Mouse (Mus musculus): Measurements from ENCODE around the gene Adcy9.

Gene Adcy9

GRCm38 (mm10) chr16:4273702-4274476 lies 146.4 kb downstream of the Adcy9 start:
- in situ Hi-C loops (cut with MboI, MseI): no loop called here

- in situ Hi-C loops (cut with MboI, MseI): no loop called here
Observed at GRCm38 (mm10) chr16:4272254-4272653, 148.0 kb downstream of the Adcy9 start.

- in situ Hi-C loops (cut with MboI, MseI): no loop called here
Observed at GRCm38 (mm10) chr16:4270911-4271310, 149.4 kb downstream of the Adcy9 start.

GRCm38 (mm10) chr16:4267857-4268666 lies 152.2 kb downstream of the Adcy9 start:
- in situ Hi-C loops (cut with MboI, MseI): no loop called here

- in situ Hi-C loops (cut with MboI, MseI): no loop called here
Observed at GRCm38 (mm10) chr16:4267453-4267852, 152.8 kb downstream of the Adcy9 start.

DNA sequence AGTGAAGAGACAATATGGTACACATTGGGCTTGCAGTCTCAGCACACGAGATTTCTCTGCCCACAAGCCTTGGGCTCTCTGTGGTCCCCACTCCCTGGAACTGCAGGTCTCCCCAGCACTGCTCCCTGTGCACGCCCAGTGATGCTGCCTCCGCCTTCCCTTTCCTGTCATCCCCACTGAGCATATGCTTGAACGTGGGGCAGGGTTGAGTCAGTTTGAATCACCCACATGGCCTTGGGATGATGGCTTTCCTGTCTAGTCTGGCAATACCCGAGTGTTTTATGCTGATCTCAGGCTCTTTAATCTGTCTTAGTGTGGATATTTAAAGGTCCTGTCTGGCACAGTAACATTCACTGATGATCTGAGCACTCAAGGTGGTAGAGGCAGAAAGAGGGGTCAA lies 154.9 kb downstream of the Adcy9 start:
- in situ Hi-C loops (cut with MboI, MseI): no loop called here

DNA sequence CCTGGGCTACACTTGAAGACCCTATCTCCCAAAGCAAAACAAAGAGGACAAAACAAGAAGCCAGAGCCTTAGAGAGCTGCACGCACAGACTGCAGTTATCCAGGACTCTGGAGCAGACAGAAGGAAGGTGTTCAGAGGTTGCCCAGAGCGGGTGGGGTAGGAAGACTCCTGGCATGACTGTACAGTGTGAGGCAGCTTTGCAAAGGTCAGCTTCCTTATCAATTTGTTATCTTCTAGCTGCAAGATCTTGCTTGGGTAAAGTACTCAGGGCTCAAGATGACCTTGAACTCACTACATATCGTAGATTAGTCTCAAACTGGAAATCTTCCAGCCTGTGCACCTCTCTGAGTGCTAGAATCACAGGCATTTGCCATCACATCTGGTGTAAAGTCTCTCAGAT lies 156.8 kb downstream of the Adcy9 start:
- in situ Hi-C loops (cut with MboI, MseI): no loop called here

GRCm38 (mm10) chr16:4257546-4257945 lies 162.8 kb downstream of the Adcy9 start:
- in situ Hi-C loops (cut with MboI, MseI): no loop called here

GRCm38 (mm10) chr16:4248791-4249190 lies 171.5 kb downstream of the Adcy9 start:
- in situ Hi-C loops (cut with MboI, MseI): loop anchor here (5.0 kb wide), 1 partner anchor 86 kb away; no protein-coding TSS in a partner anchor

DNA sequence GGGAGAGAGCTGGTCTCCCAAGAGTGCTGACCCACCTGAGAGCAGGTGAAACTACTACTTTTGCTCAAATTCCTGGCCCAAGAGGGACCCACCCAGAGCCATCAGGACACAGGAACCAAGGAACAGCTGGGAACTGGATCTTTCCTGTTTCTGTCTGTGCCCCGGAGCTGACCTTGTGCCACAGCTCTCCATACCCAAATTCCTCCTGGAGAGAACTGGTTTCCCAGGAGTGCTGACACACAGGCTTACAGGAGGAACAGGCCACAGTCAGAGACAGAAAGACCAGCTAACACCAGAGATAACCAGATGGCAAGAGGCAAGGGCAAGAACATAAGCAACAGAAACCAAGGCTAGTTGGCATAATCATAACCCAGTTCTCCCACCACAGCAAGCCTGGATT lies 175.1 kb downstream of the Adcy9 start:
- in situ Hi-C loops (cut with MboI, MseI): loop anchor here (5.0 kb wide), 1 partner anchor 83 kb away; no protein-coding TSS in a partner anchor
